Mouse (Mus musculus): ENCODE measurements around the gene Cd300ld. TPM values are rescaled to one million over a fixed set of nuclear protein-coding genes. Genes with fewer than 3 reads are reported as not detected.

Cd300ld gene
- polyA plus RNA-seq, 1 experiment from 2014 or later = not detected

DNA sequence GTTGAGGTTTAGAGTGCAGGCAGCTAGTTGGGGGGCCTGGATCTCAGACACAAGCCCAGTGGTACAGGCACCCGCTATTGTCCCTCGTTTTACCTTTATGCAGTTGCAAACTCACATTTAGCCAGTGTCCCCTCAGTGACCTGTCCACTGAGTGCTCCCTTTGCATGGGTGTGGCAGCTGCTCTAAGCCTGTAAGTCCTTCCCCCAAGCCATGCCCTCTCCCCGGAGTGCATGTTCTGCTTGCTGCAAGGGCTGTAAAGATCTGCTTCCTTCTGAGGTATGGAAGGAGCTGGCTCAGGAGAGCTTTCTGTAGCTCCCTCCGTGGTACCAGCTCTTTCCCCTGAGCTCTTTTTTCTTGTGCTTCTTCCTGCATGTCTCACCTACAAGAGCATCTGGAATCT is 56.1 kb downstream of the Cd300ld start:
- H3K27ac ChIP-seq (replicated peaks) = no peak overlapping the region
- H3K27me3 ChIP-seq = no peaks in the 10 kb centered on the region
- no peaks in the 10 kb centered on the region for H3K9me3 ChIP-seq
- no peak for ATAC-seq (ENCODE audit: low read depth)
- no peaks in the 10 kb centered on the region for H3K4me1 ChIP-seq (replicated peaks)
- 74% methylated on average over 4 of the region's 4 CpGs for WGBS
- H3K9ac ChIP-seq = no peak overlapping the region
- no peak overlapping the region for H3K4me2 ChIP-seq
- no peak overlapping the region for H3K4me3 ChIP-seq
- no peaks in the 10 kb centered on the region for H3K36me3 ChIP-seq

Other genes with a start within 250 kb of the Cd300ld start
- 1.3 and 1.6 TPM in 2 replicates for gene Kif19a, start 224.5 kb downstream of the Cd300ld start, polyA plus RNA-seq (2015; fragmentation: Nextera tagmentation; extraction: Ambion mirVana)
- gene Btbd17, start 194.0 kb downstream of the Cd300ld start, polyA plus RNA-seq (2015; fragmentation: Nextera tagmentation; extraction: Ambion mirVana) = 19.4 and 22.7 TPM in 2 replicates
- gene Gpr142, start 191.0 kb downstream of the Cd300ld start, polyA plus RNA-seq (2015; fragmentation: Nextera tagmentation; extraction: Ambion mirVana) = not detected in 2 replicates
- 14.2 and 15.6 TPM in 2 replicates for gene Gprc5c, start 138.8 kb downstream of the Cd300ld start, polyA plus RNA-seq (2015; fragmentation: Nextera tagmentation; extraction: Ambion mirVana)
- gene Cd300a, start 99.9 kb downstream of the Cd300ld start, polyA plus RNA-seq (2015; fragmentation: Nextera tagmentation; extraction: Ambion mirVana) = 1.2 and 2.8 TPM in 2 replicates
- 0.14 and 0.15 TPM in 2 replicates for gene Cd300lb, start 55.5 kb downstream of the Cd300ld start, polyA plus RNA-seq (2015; fragmentation: Nextera tagmentation; extraction: Ambion mirVana)
- gene Cd300c, start 20.8 kb downstream of the Cd300ld start, polyA plus RNA-seq (2015; fragmentation: Nextera tagmentation; extraction: Ambion mirVana) = not detected in 2 replicates
- 1.5 and 1.9 TPM in 2 replicates for gene Cd300c2, start 12.0 kb upstream of the Cd300ld start, polyA plus RNA-seq (2015; fragmentation: Nextera tagmentation; extraction: Ambion mirVana)
- not detected in 2 replicates for gene Cd300ld2, start 26.3 kb upstream of the Cd300ld start, polyA plus RNA-seq (2015; fragmentation: Nextera tagmentation; extraction: Ambion mirVana)
- not detected in 2 replicates for gene Cd300ld4, start 37.1 kb upstream of the Cd300ld start, polyA plus RNA-seq (2015; fragmentation: Nextera tagmentation; extraction: Ambion mirVana)
- not detected in 2 replicates for gene Cd300ld5, start 47.8 kb upstream of the Cd300ld start, polyA plus RNA-seq (2015; fragmentation: Nextera tagmentation; extraction: Ambion mirVana)
- gene Cd300ld3, start 58.5 kb upstream of the Cd300ld start, polyA plus RNA-seq (2015; fragmentation: Nextera tagmentation; extraction: Ambion mirVana) = not detected in 2 replicates
- gene Cd300e, start 72.3 kb upstream of the Cd300ld start, polyA plus RNA-seq (2015; fragmentation: Nextera tagmentation; extraction: Ambion mirVana) = not detected in 2 replicates
- 0.69 and 1.1 TPM in 2 replicates for gene Rab37, start 101.5 kb upstream of the Cd300ld start, polyA plus RNA-seq (2015; fragmentation: Nextera tagmentation; extraction: Ambion mirVana)
- 0.14 TPM in 1 of 2 replicates, not detected in the other for gene Cd300lf, start 144.1 kb upstream of the Cd300ld start, polyA plus RNA-seq (2015; fragmentation: Nextera tagmentation; extraction: Ambion mirVana)
- 50.6 and 58.1 TPM in 2 replicates for gene Slc9a3r1, start 173.4 kb upstream of the Cd300ld start, polyA plus RNA-seq (2015; fragmentation: Nextera tagmentation; extraction: Ambion mirVana)
- 11.6 and 11.8 TPM in 2 replicates for gene Tmem104, start 197.6 kb upstream of the Cd300ld start, polyA plus RNA-seq (2015; fragmentation: Nextera tagmentation; extraction: Ambion mirVana)
- 16.3 and 24.1 TPM in 2 replicates for gene Nat9, start 197.9 kb upstream of the Cd300ld start, polyA plus RNA-seq (2015; fragmentation: Nextera tagmentation; extraction: Ambion mirVana)

Measured in neural tube, embryonic 13.5 days (tissue).